Mouse (Mus musculus) heart, embryonic 16.5 days (tissue): ENCODE data around the gene Chtf18. TPM values are rescaled to one million over a fixed set of nuclear protein-coding genes. Genes with fewer than 3 reads are reported as not detected.

Source experiments
- microRNA-seq: library from miRNA; unstranded; fragments of <30 nt; microRNA quantifications from one replicate; pipeline ENCODE4, GENCODE M21; 2017
- polyA plus RNA-seq: library from polyadenylated mRNA; unstranded; fragments of >200 nt; fragmentation: Nextera tagmentation; extraction: Ambion mirVana; gene quantifications from 2 replicates; pipeline ENCODE4 v1.2.1, GENCODE M21; 2015

Chtf18 gene
- polyA plus RNA-seq, 1 experiment from 2014 or later = 17.2 TPM

Small RNA genes lying within 50 kb of the gene (microRNA-seq; reads per million reads assigned to microRNA genes)
- gene Gm25083 = not detected

Other genes with a start within 250 kb of the Chtf18 start
- gene Sstr5, start 230.1 kb downstream of the Chtf18 start, polyA plus RNA-seq = 0.07 and 0.12 TPM in 2 replicates
- 0.54 and 0.82 TPM in 2 replicates for gene Sox8, start 156.7 kb downstream of the Chtf18 start, polyA plus RNA-seq
- 36.9 and 39.8 TPM in 2 replicates for gene Lmf1, start 148.3 kb downstream of the Chtf18 start, polyA plus RNA-seq
- gene Gng13, start 10.2 kb downstream of the Chtf18 start, polyA plus RNA-seq = 0.60 and 2.2 TPM in 2 replicates
- 12.7 and 13.7 TPM in 2 replicates for gene Rpusd1, start 251 bp upstream of the Chtf18 start, polyA plus RNA-seq
- gene Mslnl, start 8.6 kb upstream of the Chtf18 start, polyA plus RNA-seq = 0.16 TPM in 2 replicates
- gene Msln, start 27.0 kb upstream of the Chtf18 start, polyA plus RNA-seq = 50.0 and 51.1 TPM in 2 replicates
- gene Narfl, start 46.4 kb upstream of the Chtf18 start, polyA plus RNA-seq = 38.3 and 39.7 TPM in 2 replicates
- gene Haghl, start 58.3 kb upstream of the Chtf18 start, polyA plus RNA-seq = 51.4 and 55.2 TPM in 2 replicates
- 0.53 and 0.80 TPM in 2 replicates for gene Ccdc78, start 59.2 kb upstream of the Chtf18 start, polyA plus RNA-seq
- 65.1 and 68.9 TPM in 2 replicates for gene Fam173a, start 65.5 kb upstream of the Chtf18 start, polyA plus RNA-seq
- 0.26 and 0.54 TPM in 2 replicates for gene AC134908.4, start 68.2 kb upstream of the Chtf18 start, polyA plus RNA-seq
- 25.6 and 26.9 TPM in 2 replicates for gene Metrn, start 69.7 kb upstream of the Chtf18 start, polyA plus RNA-seq
- gene Fbxl16, start 81.7 kb upstream of the Chtf18 start, polyA plus RNA-seq = 0.75 and 0.81 TPM in 2 replicates
- 18.7 and 19.8 TPM in 2 replicates for gene Wdr24, start 96.2 kb upstream of the Chtf18 start, polyA plus RNA-seq
- gene Jmjd8, start 101.4 kb upstream of the Chtf18 start, polyA plus RNA-seq = 35.0 and 36.6 TPM in 2 replicates
- gene Stub1, start 106.0 kb upstream of the Chtf18 start, polyA plus RNA-seq = 292 and 304 TPM in 2 replicates
- gene Rhbdl1, start 109.9 kb upstream of the Chtf18 start, polyA plus RNA-seq = 1.6 and 1.7 TPM in 2 replicates
- gene Gm20683, start 114.3 kb upstream of the Chtf18 start, polyA plus RNA-seq = 2.0 and 2.5 TPM in 2 replicates
- 31.6 and 32.7 TPM in 2 replicates for gene Rhot2, start 117.4 kb upstream of the Chtf18 start, polyA plus RNA-seq
- gene Wdr90, start 134.1 kb upstream of the Chtf18 start, polyA plus RNA-seq = 13.1 and 15.0 TPM in 2 replicates
- 225 and 234 TPM in 2 replicates for gene Mcrip2, start 141.3 kb upstream of the Chtf18 start, polyA plus RNA-seq
- gene Mettl26, start 147.7 kb upstream of the Chtf18 start, polyA plus RNA-seq = 35.1 and 37.1 TPM in 2 replicates
- gene Wfikkn1, start 153.4 kb upstream of the Chtf18 start, polyA plus RNA-seq = 0.30 and 0.41 TPM in 2 replicates
- 14.5 and 18.7 TPM in 2 replicates for gene Rab40c, start 192.3 kb upstream of the Chtf18 start, polyA plus RNA-seq
- gene Pigq, start 217.5 kb upstream of the Chtf18 start, polyA plus RNA-seq = 59.3 and 66.0 TPM in 2 replicates
- 0.06 and 0.11 TPM in 2 replicates for gene Nhlrc4, start 217.5 kb upstream of the Chtf18 start, polyA plus RNA-seq
- gene A930017K11Rik, start 225.1 kb upstream of the Chtf18 start, polyA plus RNA-seq = 0.11 TPM in 1 of 2 replicates, not detected in the other